Mouse (Mus musculus) B cell, adult 2 months (primary cell): ENCODE measurements at regions not wholly inside any gene's neighbourhood (a gene's known extent, or its start where the extent isn't known, plus 50 kb on each side); places are given as distances from the start of the nearest gene placed in this dataset.
"Not testable (repeated sequence)": the region's sequence is repeated elsewhere in the genome, so short reads cannot be mapped to it uniquely, and the experiment has no call there.

Experiments used
- DNase-seq, 2 experiments: peaks; one replicate each; pipeline ENCODE4 v3.0.0; 2022

- not testable (repeated sequence) for DNase-seq
Measured at GRCm38 (mm10) chr4:3497392-3497791, 312.2 kb upstream of the Vmn1r3 start.

- peak; percentile 3 to 14 for DNase-seq
Measured at GRCm38 (mm10) chr4:3495987-3496386, 310.8 kb upstream of the Vmn1r3 start.

- not testable (repeated sequence) for DNase-seq
Measured at GRCm38 (mm10) chr4:3494123-3494681, 309.0 kb upstream of the Vmn1r3 start.

GRCm38 (mm10) chr4:3490901-3491300, 305.7 kb upstream of the Vmn1r3 start:
- DNase-seq, result not testable (repeated sequence)

- no peak for DNase-seq
Measured at GRCm38 (mm10) chr4:3482092-3482491, 296.9 kb upstream of the Vmn1r3 start.

- DNase-seq, result no peak
Measured at GRCm38 (mm10) chr4:3456773-3457172, 271.6 kb upstream of the Vmn1r3 start.

- not testable (repeated sequence) for DNase-seq
Measured at GRCm38 (mm10) chr4:3437380-3437779, 252.2 kb upstream of the Vmn1r3 start.

- DNase-seq, result no peak
Measured at GRCm38 (mm10) chr4:3427968-3428367, 242.8 kb upstream of the Vmn1r3 start.

GRCm38 (mm10) chr4:3419920-3420499, 234.9 kb upstream of the Vmn1r3 start:
- peak; percentile 50 to 52 for DNase-seq

- DNase-seq, result no peak
Measured at GRCm38 (mm10) chr4:3416670-3417069, 231.5 kb upstream of the Vmn1r3 start.

- not testable (repeated sequence) for DNase-seq
Measured at GRCm38 (mm10) chr4:3414442-3415022, 229.4 kb upstream of the Vmn1r3 start.

- no peak for DNase-seq
Measured at GRCm38 (mm10) chr4:3413493-3414441, 228.6 kb upstream of the Vmn1r3 start.

- not testable (repeated sequence) for DNase-seq
Measured at GRCm38 (mm10) chr4:3412323-3412722, 227.2 kb upstream of the Vmn1r3 start.

GRCm38 (mm10) chr4:3402856-3403255, 217.7 kb upstream of the Vmn1r3 start:
- not testable (repeated sequence) for DNase-seq

GRCm38 (mm10) chr4:3401766-3402165, 216.6 kb upstream of the Vmn1r3 start:
- DNase-seq, result not testable (repeated sequence)

GRCm38 (mm10) chr4:3391579-3391978, 206.4 kb upstream of the Vmn1r3 start:
- not testable (repeated sequence) for DNase-seq

GRCm38 (mm10) chr4:3373027-3373763, 188.0 kb upstream of the Vmn1r3 start:
- not testable (repeated sequence) for DNase-seq

GRCm38 (mm10) chr4:3368021-3368420, 182.9 kb upstream of the Vmn1r3 start:
- not testable (repeated sequence) for DNase-seq

GRCm38 (mm10) chr4:3343443-3343842, 158.3 kb upstream of the Vmn1r3 start:
- not testable (repeated sequence) for DNase-seq

GRCm38 (mm10) chr4:3342696-3343095, 157.5 kb upstream of the Vmn1r3 start:
- not testable (repeated sequence) for DNase-seq

GRCm38 (mm10) chr4:3342165-3342564, 157.0 kb upstream of the Vmn1r3 start:
- DNase-seq, result not testable (repeated sequence)
